Mouse (Mus musculus) liver, embryonic 16.5 days (tissue): ENCODE measurements at regions not wholly inside any gene's neighbourhood (a gene's known extent, or its start where the extent isn't known, plus 50 kb on each side); places are given as distances from the start of the nearest gene placed in this dataset.

ENCODE experiments used
- ATAC-seq: fragments of 200-750 bp; cut with Nextera tagmentation; 2 replicates; pipeline ENCODE4 v1.8.0; 2017; ENCODE audit warnings: low read depth, mild to moderate bottlenecking, moderate number of reproducible peaks, moderate library complexity
- H3K27ac ChIP-seq: fragments of 300-500 bp; sonication (generic); 2 replicates; pipeline ENCODE4 v1.5.1; 2014; ENCODE audit warnings: mild to moderate bottlenecking, low read length
- H3K27me3 ChIP-seq: fragments of 300-500 bp; sonication (generic); 2 replicates; pipeline ENCODE4 v1.6.1; 2014; ENCODE audit warnings: low read depth, low read length, mixed read lengths; ENCODE audit not compliant: control insufficient read depth, insufficient read depth
- H3K36me3 ChIP-seq: fragments of 300-500 bp; sonication (generic); 2 replicates; pipeline ENCODE4 v1.6.1; 2014; ENCODE audit warnings: mild to moderate bottlenecking; ENCODE audit not compliant: control insufficient read depth, insufficient read depth
- H3K4me1 ChIP-seq: fragments of 300-500 bp; sonication (generic); 2 replicates; pipeline ENCODE4 v1.6.1; 2014; ENCODE audit warnings: low read depth, low read length, mixed read lengths; ENCODE audit not compliant: control insufficient read depth
- H3K4me2 ChIP-seq: fragments of 300-500 bp; sonication (generic); 2 replicates; pipeline ENCODE4 v1.6.1; 2014; ENCODE audit warnings: low read depth, low read length, mixed read lengths
- H3K4me3 ChIP-seq: fragments of 300-500 bp; sonication (generic); 2 replicates; pipeline ENCODE4 v1.5.1; 2014; ENCODE audit warnings: low read depth, mild to moderate bottlenecking, low read length
- H3K9ac ChIP-seq: fragments of 300-500 bp; sonication (generic); 2 replicates; pipeline ENCODE4 v1.6.1; 2014; ENCODE audit warnings: low read depth, low read length
- H3K9me3 ChIP-seq: fragments of 300-500 bp; sonication (generic); replicated peaks from 2 replicates; pipeline ENCODE4 v1.6.1; 2016; ENCODE audit warnings: low read length; ENCODE audit not compliant: control insufficient read depth
- WGBS: fragments of 180-500 bp; shearing (Covaris S2); extraction: QIAGEN DNeasy Blood & Tissue Kit; methylation state at CpG from one replicate; pipeline ENCODE4 v1.1.7; 2014; ENCODE audit not compliant: insufficient replicate concordance; 5-methylcytosine and 5-hydroxymethylcytosine counted together

- Histone ChIP-seq H3K27ac (no peak overlapping the region), H3K4me2 (no peak overlapping the region), H3K9me3 (no peaks in the 10 kb centered on the region), H3K4me1 (peaks cover 3% of the 10 kb centered on the region), H3K9ac (no peak overlapping the region), H3K4me3 (no peak overlapping the region), H3K36me3 (no peaks in the 10 kb centered on the region), H3K27me3 (peaks cover 20% of the 10 kb centered on the region)
- ATAC-seq: no peak
- WGBS: 68% methylated on average over 9 of the region's 9 CpGs
These were observed 64.7 kb upstream of the Gm11733 start for GRCm38 (mm10) chr11:117419351-117419969.

GRCm38 (mm10) chr11:117422713-117423112 lies 61.5 kb upstream of the Gm11733 start:
- Histone ChIP-seq H3K9ac (no peak overlapping the region), H3K27ac (no peak overlapping the region), H3K27me3 (peaks cover 2% of the 10 kb centered on the region; the same call in 1 of the 2 replicates), H3K9me3 (no peaks in the 10 kb centered on the region), H3K4me1 (no peaks in the 10 kb centered on the region), H3K4me2 (no peak overlapping the region), H3K4me3 (no peak overlapping the region), H3K36me3 (no peaks in the 10 kb centered on the region)
- no peak for ATAC-seq
- 59% methylated on average over 6 of the region's 6 CpGs for WGBS

- no peak for ATAC-seq
- Histone ChIP-seq H3K27ac (no peak overlapping the region), H3K9me3 (no peaks in the 10 kb centered on the region), H3K4me2 (no peak overlapping the region), H3K4me3 (no peak overlapping the region), H3K36me3 (no peaks in the 10 kb centered on the region), H3K4me1 (no peaks in the 10 kb centered on the region), H3K27me3 (peaks cover 2% of the 10 kb centered on the region; the same call in 1 of the 2 replicates), H3K9ac (no peak overlapping the region)
- WGBS: 64% methylated on average over 2 of the region's 2 CpGs
These were observed 60.7 kb upstream of the Gm11733 start for GRCm38 (mm10) chr11:117423422-117423821.

GRCm38 (mm10) chr11:117425466-117425865 lies 58.7 kb upstream of the Gm11733 start:
- WGBS: 46% methylated on average over 8 of the region's 9 CpGs
- no peak overlapping the region for H3K4me3 ChIP-seq
- H3K36me3 ChIP-seq: no peaks in the 10 kb centered on the region
- no peak for ATAC-seq
- no peaks in the 10 kb centered on the region for H3K4me1 ChIP-seq
- H3K27ac ChIP-seq: no peak overlapping the region
- H3K9ac ChIP-seq: no peak overlapping the region
- no peak overlapping the region for H3K4me2 ChIP-seq
- peaks cover 3% of the 10 kb centered on the region for H3K27me3 ChIP-seq
- H3K9me3 ChIP-seq: no peaks in the 10 kb centered on the region

GRCm38 (mm10) chr11:117425927-117426326 lies 58.2 kb upstream of the Gm11733 start:
- Histone ChIP-seq H3K9me3 (no peaks in the 10 kb centered on the region), H3K27ac (no peak overlapping the region), H3K4me3 (no peak overlapping the region), H3K36me3 (no peaks in the 10 kb centered on the region), H3K27me3 (peaks cover 3% of the 10 kb centered on the region), H3K4me1 (no peaks in the 10 kb centered on the region), H3K9ac (no peak overlapping the region), H3K4me2 (no peak overlapping the region)
- no peak for ATAC-seq
- WGBS: 29% methylated on average over 12 of the region's 12 CpGs

- H3K27ac ChIP-seq: no peak overlapping the region
- ATAC-seq: no peak
- 44% methylated on average over 4 of the region's 4 CpGs for WGBS
- H3K36me3 ChIP-seq: no peaks in the 10 kb centered on the region
- no peak overlapping the region for H3K4me3 ChIP-seq
- H3K4me2 ChIP-seq: no peak overlapping the region
- no peaks in the 10 kb centered on the region for H3K9me3 ChIP-seq
- H3K4me1 ChIP-seq: no peaks in the 10 kb centered on the region
- peaks cover 3% of the 10 kb centered on the region for H3K27me3 ChIP-seq
- no peak overlapping the region for H3K9ac ChIP-seq
These were observed 57.5 kb upstream of the Gm11733 start for GRCm38 (mm10) chr11:117426651-117427050.

- H3K4me1 ChIP-seq: no peaks in the 10 kb centered on the region
- peaks cover 3% of the 10 kb centered on the region for H3K27me3 ChIP-seq
- H3K9me3 ChIP-seq: no peaks in the 10 kb centered on the region
- H3K4me2 ChIP-seq: no peak overlapping the region
- ATAC-seq: no peak
- no peak overlapping the region for H3K4me3 ChIP-seq
- no peak overlapping the region for H3K9ac ChIP-seq
- no peaks in the 10 kb centered on the region for H3K36me3 ChIP-seq
- WGBS: 71% methylated on average over 17 of the region's 17 CpGs
- no peak overlapping the region for H3K27ac ChIP-seq
These were observed 56.2 kb upstream of the Gm11733 start for GRCm38 (mm10) chr11:117427808-117428510.

GRCm38 (mm10) chr11:117429326-117429752 lies 54.8 kb upstream of the Gm11733 start:
- ATAC-seq: no peak
- H3K27me3 ChIP-seq: peaks cover 3% of the 10 kb centered on the region
- 63% methylated on average over 10 of the region's 10 CpGs for WGBS

GRCm38 (mm10) chr11:117429894-117430293 lies 54.3 kb upstream of the Gm11733 start:
- no peak overlapping the region for H3K9ac ChIP-seq
- 49% methylated on average over 8 of the region's 8 CpGs for WGBS
- H3K27ac ChIP-seq: no peak overlapping the region
- no peak overlapping the region for H3K4me3 ChIP-seq
- no peak overlapping the region for H3K4me2 ChIP-seq
- no peaks in the 10 kb centered on the region for H3K36me3 ChIP-seq
- H3K9me3 ChIP-seq: no peaks in the 10 kb centered on the region
- H3K4me1 ChIP-seq: no peaks in the 10 kb centered on the region
- ATAC-seq: no peak
- peaks cover 3% of the 10 kb centered on the region for H3K27me3 ChIP-seq

More at GRCm38 (mm10) chr11:117429326-117429752, 54.8 kb upstream of the Gm11733 start:
- H3K36me3 ChIP-seq: no peaks in the 10 kb centered on the region
- no peaks in the 10 kb centered on the region for H3K4me1 ChIP-seq
- no peaks in the 10 kb centered on the region for H3K9me3 ChIP-seq
- H3K9ac ChIP-seq: no peak overlapping the region
- no peak overlapping the region for H3K4me3 ChIP-seq
- no peak overlapping the region for H3K27ac ChIP-seq
- H3K4me2 ChIP-seq: no peak overlapping the region
